Mouse (Mus musculus) layer of hippocampus, postnatal 36 days (tissue): ENCODE results near the gene Lamtor4. TPM values are rescaled to one million over a fixed set of nuclear protein-coding genes. Genes with fewer than 3 reads are reported as not detected.
"Not testable (repeated sequence)": the region's sequence is repeated elsewhere in the genome, so short reads cannot be mapped to it uniquely, and the experiment has no call there.

Source experiments
- DNase-seq, 2 experiments: peaks; one replicate each; pipeline ENCODE4 v3.0.0; 2022
- total RNA-seq, 2 experiments: library from RNA; stranded (reverse); gene quantifications; 2 replicates each; pipeline ENCODE4 v1.2.3; 2021

Lamtor4 gene
- total RNA-seq, result 10 to 100 TPM; 54.5 to 58.7 TPM

- DNase-seq, result peak; percentile 92 to 94
These were observed at the start of gene Lamtor4 for GRCm38 (mm10) chr5:138255353-138256093. TSS of gene Lamtor4 (plus strand) at chr5:138255482.

DNA sequence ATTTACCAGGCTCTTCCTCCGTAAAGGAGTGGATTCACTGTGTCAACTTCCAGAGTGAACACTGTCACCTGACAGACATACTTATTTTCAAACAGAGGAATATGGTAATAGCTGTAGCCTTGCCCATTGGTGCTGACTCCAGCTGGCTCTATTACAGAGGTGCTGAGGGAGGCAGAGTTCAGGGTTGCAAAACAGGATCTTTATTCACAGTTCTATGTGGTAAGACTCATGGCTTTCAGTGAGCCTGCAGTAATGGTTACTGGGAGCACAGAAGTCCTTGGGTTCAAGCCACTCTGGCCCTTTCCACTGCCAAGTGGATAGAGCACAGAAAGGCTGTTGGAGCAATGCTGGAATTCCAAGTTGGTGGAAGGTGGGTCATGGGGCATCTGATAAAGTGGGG, 48.0 kb upstream of the Lamtor4 start:
- no peak for DNase-seq

DNA sequence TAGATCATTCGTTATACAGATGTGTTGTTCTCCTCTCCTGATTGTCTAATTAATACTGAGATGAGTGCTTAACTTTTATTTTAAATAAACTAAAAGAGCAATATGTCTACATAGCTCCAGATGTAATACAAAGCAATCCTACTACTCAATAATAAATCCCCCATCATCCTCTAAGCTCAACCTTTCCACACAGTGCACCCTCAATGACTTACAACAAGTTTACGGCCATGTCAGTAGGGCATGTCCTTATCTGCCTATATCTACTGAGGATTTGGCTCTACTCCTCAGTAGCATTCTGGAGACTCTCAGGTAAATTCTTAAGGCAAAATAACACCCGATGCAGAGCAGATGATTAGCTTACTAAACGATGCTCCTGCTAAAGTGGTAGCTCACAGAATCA, 47.4 kb upstream of the Lamtor4 start:
- no peak for DNase-seq

DNA sequence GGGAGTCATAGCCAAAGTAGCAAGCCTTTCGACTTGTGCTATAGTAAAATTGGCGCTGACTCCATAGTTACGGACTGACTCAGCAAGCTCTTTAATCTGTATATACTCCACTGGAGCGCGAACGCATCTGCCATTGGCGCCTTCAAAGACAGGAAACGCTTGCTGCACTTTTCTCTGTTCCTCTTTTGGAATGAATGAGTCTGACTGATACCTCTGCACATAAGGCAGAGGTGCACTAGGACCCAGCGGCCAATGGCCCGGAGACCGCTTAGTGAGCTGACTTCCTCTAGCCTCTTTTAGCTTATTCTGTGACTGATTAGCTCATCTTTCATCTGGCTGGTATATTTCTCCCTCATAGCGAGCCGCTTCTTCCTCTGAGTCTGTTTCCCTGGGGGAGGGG, 38.6 kb upstream of the Lamtor4 start:
- not testable (repeated sequence) for DNase-seq

DNA sequence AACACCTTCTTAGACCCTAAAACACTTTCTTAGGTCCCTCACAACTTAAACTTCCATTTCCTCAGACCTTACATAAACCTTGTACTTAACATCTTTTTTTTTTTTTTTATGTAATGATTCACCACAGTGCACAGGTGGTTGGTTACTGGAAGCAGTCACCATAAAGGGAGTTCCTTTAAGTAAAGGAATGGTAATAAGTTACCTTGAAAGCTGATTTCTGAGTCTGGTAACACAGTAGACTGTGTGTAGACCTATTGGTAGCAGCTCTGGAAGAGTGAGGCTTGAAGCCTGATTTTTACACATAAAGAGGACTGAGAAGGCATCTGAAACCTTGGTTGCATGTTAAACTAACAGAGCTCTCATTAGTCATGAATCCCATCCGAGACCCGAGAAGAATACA, 35.4 kb upstream of the Lamtor4 start:
- no peak for DNase-seq

DNA sequence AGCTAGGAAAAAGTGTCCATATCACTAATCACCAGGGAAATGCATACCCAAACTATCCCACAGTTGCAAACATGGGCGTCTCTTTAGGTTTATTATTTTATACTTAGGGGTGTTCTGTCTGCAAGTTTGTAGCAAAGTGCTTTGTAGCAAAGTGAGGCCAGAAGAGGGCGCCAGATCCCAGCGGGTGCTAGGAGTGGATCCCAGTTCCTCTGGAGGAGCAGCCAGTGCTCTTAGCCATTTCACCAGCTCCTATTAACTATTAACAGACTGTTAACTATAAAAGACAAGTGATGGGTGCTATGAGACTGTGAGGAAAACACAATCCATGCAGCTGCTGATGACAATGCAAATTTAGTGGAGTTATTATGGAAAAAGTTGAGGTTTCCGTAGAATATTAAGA, 33.2 kb upstream of the Lamtor4 start:
- DNase-seq, result peak; percentile 77 to 85

GRCm38 (mm10) chr5:138223287-138223686, 32.0 kb upstream of the Lamtor4 start:
- DNase-seq, result no peak

DNA sequence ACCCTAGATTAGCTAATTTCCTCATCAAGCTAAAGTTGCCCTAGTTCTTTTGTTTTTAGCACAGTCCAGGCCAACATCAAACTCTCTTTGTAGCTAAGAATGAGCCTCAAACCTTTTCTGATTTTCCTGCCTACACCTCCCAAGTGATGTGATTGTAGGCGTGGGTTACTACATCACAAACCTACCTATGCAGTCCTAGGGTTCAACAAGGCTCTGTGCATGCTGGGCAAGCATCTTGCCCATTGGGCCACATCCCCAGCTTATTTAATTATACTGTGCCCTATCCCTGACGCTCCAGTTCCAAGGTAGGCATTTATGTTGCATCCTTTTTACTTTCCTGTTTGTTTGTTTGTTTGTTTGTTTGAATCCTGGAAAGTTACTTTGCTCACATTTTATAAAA, 29.6 kb upstream of the Lamtor4 start, which contains the start of gene Nxpe5:
Gene Nxpe5 (plus strand): TSS at position 199 of the 400 bp plus-strand sequence.
- no peak for DNase-seq

GRCm38 (mm10) chr5:138226491-138226890, 28.8 kb upstream of the Lamtor4 start:
- DNase-seq, result no peak

GRCm38 (mm10) chr5:138227367-138227766, 27.9 kb upstream of the Lamtor4 start:
- DNase-seq, result no peak

GRCm38 (mm10) chr5:138228026-138228425, 27.3 kb upstream of the Lamtor4 start:
- no peak for DNase-seq

DNA sequence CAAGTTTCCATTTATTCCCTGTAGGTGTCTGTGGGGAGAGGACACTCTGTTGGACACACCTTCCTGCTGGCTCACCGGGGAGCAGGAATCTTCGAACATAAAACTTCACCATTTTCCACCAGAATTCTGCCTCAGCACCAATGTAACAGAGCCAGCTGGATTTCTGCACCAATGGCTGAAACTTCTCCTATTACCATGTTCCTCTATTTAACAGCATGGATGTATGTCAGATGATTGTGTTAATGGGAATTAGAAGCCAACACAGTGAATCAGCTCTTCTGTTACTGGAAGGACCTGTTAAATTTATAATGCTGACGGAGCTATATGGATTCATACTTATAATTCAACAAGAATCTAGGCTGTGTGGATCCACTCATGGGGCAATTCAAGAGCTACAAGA, 25.8 kb upstream of the Lamtor4 start:
- no peak for DNase-seq

DNA sequence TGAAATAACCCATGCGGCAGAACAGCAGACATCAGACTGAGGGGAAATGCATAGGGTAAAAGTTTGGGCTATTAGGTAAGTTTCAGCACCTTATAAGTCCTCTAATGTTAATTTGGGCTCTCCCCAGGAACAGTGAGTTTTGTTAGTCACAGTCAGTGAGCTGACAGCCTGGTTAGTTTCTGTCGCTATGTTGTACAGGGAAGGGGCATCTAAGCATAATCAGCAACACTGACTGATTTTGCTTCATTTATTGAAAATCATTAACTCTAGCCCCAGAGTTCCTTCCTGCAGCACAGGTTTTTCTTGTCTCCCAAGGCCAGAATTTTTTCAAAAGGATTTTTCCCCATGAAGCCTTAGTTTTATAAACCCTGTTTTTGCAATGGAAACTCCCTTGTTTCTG, 21.5 kb upstream of the Lamtor4 start:
- no peak for DNase-seq

DNA sequence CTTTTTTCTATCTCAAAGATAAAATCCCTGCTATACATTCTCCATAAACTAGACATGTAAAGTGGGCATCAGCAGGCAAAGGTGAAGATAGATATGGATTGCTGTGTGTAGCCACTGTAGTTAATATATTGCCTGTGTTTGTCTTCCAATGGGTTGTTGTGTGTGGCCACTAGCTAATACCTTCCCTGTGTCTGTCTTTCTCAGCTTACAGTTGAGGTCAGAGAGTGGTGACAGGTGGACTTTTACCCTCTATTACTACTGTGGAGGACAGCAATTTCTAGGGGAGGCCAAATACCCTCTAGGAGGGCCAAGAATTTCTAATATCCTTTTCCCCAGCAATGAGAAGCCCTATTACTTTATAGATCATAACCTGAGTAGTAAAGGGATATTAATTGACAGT, 21.1 kb upstream of the Lamtor4 start:
- no peak for DNase-seq

DNA sequence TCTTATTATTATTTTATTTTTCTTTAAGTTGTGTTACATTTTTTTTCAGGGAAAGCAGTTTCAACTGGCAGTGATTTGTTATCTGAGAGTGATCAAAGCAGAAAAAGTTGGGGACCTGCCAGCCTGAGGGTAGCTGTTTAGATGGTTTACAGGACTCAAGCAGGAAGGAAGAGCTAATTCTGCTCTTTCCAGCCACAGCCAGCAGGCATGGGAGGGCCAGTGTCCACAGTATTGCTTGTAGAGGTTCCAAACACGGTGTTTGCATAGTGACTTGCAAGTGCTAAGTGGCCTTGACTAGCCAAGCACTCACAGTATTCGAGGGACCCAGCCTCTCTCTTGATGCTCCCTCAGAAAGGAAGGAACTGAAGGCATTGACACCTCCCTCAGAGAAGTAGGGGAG, 13.8 kb upstream of the Lamtor4 start:
- DNase-seq, result no peak

GRCm38 (mm10) chr5:138251144-138251543, 4.1 kb upstream of the Lamtor4 start:
- DNase-seq, result no peak

DNA sequence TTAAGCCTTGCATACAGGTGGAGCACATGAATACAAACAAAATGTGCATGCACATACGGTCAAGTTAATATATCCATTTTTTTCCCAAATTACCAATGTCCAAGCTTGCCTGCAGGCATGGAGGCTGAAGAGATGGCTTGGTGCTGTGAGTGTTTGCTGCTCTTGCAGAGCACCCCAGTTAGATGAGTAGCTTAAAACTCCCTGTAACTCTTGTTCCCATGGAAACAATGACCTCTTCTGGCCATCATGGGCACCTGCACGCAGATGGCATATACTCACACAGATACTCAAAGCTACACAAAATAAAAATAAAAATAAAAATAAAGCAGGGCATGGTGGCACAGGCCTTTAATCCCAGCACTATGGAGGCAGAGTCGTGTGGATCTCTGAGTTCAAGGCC, 2.2 kb upstream of the Lamtor4 start:
- DNase-seq, result no peak

DNA sequence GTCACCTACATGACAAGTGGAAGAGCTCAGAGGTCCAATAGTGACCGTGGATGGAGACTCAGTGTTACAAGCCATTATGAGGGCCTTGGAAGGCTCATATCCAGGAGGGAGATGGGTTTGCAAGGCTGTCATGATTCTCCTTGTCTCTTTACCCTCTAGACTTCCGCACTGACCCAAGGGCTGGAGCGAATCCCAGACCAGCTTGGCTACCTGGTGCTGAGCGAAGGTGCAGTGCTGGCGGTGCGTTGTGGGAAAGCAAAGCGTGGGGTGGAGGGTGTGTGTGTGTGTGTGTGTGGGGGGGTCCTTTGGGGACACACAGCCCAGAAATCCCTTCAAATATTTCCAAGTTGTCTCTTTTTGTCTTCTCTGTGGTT, 799 bp downstream of the Lamtor4 start:
- DNase-seq, result no peak

DNA sequence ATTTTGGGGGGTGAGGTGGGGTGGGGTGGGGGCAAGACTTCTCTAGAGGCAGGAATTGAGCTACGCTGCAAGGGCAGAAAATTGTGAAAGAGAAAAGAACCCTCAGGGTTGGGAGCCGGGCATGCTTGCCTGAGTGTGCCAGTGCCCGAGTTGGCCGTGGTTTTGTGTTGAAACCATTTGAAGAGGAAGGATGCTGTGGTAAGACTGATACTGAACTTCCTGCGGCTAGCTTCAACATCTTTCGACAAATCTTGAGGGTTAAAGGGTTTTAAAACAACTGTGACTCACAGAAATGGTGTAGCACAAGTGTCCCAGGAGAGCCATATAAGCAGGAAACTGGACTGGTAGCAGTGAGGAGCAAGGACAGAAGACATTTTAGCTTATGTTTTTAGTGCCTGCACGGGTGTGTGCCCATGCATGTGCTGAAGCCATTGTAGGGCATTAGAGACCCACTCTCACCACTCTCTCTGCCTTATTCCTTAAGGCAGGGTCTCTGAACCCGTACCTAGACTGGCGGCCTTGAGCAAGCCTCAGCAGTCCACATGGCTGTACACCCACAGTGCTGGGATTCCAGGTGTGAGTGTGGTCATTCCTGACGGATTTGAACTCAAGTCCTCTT, 1.8 kb downstream of the Lamtor4 start:
- no peak for DNase-seq

- DNase-seq, result no peak
These were observed 2.3 kb downstream of the Lamtor4 start for GRCm38 (mm10) chr5:138257585-138257978.

DNA sequence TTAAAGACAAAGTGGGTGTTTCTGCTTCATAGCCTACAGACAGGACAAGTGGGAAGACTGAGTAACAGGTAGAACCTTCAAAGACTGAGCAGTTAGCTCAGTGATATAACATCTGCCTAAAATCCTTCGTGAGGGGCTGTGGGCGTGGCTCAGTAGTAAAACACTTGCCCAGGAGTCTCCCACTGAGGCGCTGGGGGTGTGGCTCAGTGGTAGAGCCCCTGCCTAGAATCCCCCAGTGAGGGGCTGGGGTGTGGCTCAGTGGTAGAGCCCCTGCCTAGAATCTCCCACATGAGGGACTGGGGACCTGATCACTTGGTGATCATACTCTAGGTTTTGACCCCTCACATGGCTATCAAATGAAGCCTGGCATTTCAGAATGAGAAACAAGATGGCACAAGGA, 2.8 kb downstream of the Lamtor4 start:
- DNase-seq, result no peak

- DNase-seq, result no peak
These were observed 3.3 kb downstream of the Lamtor4 start for GRCm38 (mm10) chr5:138258542-138258941.

DNA sequence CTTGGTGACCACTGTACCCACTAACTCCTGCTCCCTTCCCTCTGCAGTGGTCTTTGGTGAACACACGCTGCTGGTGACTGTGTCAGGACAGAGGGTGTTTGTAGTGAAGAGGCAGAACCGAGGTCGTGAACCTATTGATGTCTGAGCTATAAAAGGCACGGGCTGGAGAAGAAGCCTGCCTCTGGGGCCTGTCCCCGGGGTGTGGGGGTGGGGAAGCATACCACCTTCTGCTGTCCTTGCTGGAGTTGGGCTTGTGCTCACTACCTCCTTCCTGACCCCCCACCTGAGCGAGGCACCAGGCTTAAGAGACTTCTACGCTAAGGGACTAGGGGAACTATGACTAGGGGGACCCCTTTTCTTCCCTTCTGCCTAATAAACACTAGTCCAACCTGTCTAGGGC, 3.7 kb downstream of the Lamtor4 start:
- DNase-seq, result no peak

DNA sequence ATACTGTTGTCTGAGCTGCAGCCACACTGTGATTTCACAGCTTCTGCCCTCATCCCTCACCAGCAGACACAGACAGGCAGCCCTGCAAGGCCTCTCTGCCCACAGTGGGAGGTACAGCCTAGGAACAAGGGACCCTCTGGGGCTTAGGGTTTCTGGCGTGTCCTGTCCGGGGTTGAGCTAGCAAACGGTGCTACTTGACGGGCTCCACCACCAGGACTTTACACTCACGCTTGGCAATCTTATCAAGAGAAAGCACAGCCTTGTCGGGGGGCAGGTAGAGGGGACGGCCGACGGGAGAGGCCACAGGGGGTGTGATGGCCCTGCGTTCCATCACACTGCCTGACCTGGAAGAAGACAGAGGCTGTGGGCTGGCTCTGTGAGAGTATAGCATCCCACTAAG, 4.8 kb downstream of the Lamtor4 start:
- DNase-seq, result no peak
